1 mouse cellular context compared by ENCODE assay signal in the genomic region with DNA sequence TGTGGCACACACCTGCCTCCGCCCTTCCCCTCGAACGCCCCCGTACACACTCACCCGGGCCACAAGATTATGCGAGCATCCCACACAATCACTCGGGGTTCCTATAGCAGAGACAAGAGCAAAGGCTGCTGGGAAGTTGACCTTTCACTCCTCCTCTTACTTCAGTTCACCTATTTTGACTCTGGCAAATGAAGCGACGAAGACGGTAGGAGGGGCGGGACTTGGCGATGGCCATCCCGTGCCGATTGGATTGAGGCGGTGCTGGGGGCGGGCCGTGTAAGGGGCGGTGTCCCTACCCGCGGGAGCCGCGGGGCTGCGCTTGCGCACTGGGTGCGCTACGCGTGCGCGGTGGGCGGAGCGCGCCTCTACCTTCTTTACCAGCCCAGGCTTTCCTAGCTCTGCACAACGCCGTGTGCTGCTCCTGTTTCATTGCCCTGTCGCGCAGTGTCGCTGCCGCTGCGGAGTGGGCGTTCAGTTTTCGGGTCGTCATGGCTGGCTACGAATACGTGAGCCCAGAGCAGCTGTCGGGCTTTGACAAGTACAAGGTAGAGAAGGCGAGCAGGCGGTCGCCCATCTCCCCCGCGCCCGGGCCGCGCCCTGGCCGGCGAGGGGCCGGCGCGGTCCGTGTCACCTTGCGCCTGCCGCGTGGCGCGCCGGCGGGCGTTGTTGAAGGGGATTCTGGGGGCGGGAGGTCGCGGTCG.
TF ChIP-seq lines count a peak whose summit lies in the region.

A gene (plus strand): TSS at position 311 of the 701 bp plus-strand sequence.

TF ChIP-seq in CH12.LX, 34 proteins besides CTCF, POLR2A, EP300 and RAD21 (continued from another document):
- TF ChIP-seq UBTF (IDR thresholded peaks at IDR 0.05; ENCODE audit: low read depth, low read length) (peak; percentile 31; the same call in 1 of the 2 replicates), POLR2AphosphoS2 (IDR thresholded peaks at IDR 0.05; ENCODE audit: low read depth, low read length) (peak; percentile 77; the same call in 1 of the 2 replicates), CHD1 (IDR thresholded peaks at IDR 0.05; ENCODE audit: low read depth, low read length) (no peak), SIN3A (IDR thresholded peaks at IDR 0.05; ENCODE audit: low read length) (peak; percentile 68), MAFK (IDR thresholded peaks at IDR 0.05; ENCODE audit: insufficient replicate concordance, low read length) (no peak), MXI1 (IDR thresholded peaks at IDR 0.05; ENCODE audit: low read depth, low read length) (no peak; the same call in 1 of the 2 replicates), ZNF384 (IDR thresholded peaks at IDR 0.05; ENCODE audit: low read depth, low read length) (no peak), USF2 (conservative IDR thresholded peaks at IDR 0.05; ENCODE audit: low read depth, low read length) (no peak), MAX (IDR thresholded peaks at IDR 0.05; ENCODE audit: low read length) (no peak), PAX5 (IDR thresholded peaks at IDR 0.05; ENCODE audit: low read length) (no peak), USF1 (IDR thresholded peaks at IDR 0.05; ENCODE audit: low read depth, low read length) (no peak), TCF12 (IDR thresholded peaks at IDR 0.05; ENCODE audit: low read depth, low read length) (peak; percentile 61), JUN (IDR thresholded peaks at IDR 0.05; ENCODE audit: insufficient read depth, low read depth, low read length) (no peak), MAZ (IDR thresholded peaks at IDR 0.05; ENCODE audit: low read depth, low read length) (no peak), CHD2 (IDR thresholded peaks at IDR 0.05; ENCODE audit: low read length) (peak; percentile 87), NELFE (IDR thresholded peaks at IDR 0.05; ENCODE audit: low read depth, low read length) (peak; percentile 95), NRF1 (IDR thresholded peaks at IDR 0.05; ENCODE audit: low read depth, low read length) (peak; percentile 99), SMC3 (IDR thresholded peaks at IDR 0.05; ENCODE audit: low read depth, low read length) (no peak), ELF1 (IDR thresholded peaks at IDR 0.05; ENCODE audit: low read depth, low read length) (peak; percentile 72), MYC (IDR thresholded peaks at IDR 0.05; ENCODE audit: low read depth, low read length) (0 out of 2 replicates have a peak, but pooled peaks have one; percentile 2)
TF ChIP-seq in CH12.LX: peak in this region for 15.
